ENCODE assay signal across 8 mouse cellular contexts in the genomic region with DNA sequence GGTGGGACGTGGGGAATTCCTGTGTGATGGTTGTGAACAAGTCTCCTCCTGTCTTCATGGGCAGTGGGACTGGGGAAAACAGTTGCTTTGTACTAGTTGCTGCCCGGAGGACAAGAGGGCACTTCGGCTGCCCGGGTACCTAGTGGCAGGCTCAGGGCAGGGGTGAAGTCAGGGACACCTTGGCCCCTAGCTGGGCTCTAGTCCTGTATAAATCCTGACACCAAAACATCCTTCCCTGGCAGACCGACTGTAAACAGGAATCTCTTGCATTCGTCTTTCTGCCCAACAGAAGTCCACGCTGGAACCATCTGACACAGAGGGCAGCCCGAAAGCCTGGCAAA. TPM values are rescaled to one million over a fixed set of nuclear protein-coding genes. Genes with fewer than 3 reads are reported as not detected.
A peak's percentile ranks its signal among the peaks of the same experiment; 100 is the strongest.
DNase-seq lines count a peak whose midpoint lies in the region; ATAC-seq lines count a peak whose summit lies in the region.

No protein-coding gene starts in this region.

- WGBS in kidney, embryonic 15.5 days: 16% methylated on average over 8 of the region's 8 CpGs
- 18% methylated on average over 8 of the region's 8 CpGs for WGBS in forebrain, embryonic 13.5 days
- WGBS in neural tube, embryonic 12.5 days: 12% methylated on average over 8 of the region's 8 CpGs

- H3K9ac ChIP-seq in kidney, embryonic 15.5 days: peak overlapping the region; percentile 23; the same call in 1 of the 2 replicates
- no peak overlapping the region for H3K9ac ChIP-seq in forebrain, embryonic 13.5 days
- H3K9ac ChIP-seq in neural tube, embryonic 12.5 days: peak overlapping the region; percentile 38; the same call in 1 of the 2 replicates

- H3K36me3 ChIP-seq in kidney, embryonic 15.5 days: no peaks in the 10 kb centered on the region
- H3K36me3 ChIP-seq in forebrain, embryonic 13.5 days (ENCODE audit: poor library complexity, severe bottlenecking): no peaks in the 10 kb centered on the region
- no peaks in the 10 kb centered on the region for H3K36me3 ChIP-seq in neural tube, embryonic 12.5 days

- peak overlapping the region; percentile 28 for H3K4me3 ChIP-seq in kidney, embryonic 15.5 days (replicated peaks)
- H3K4me3 ChIP-seq in forebrain, embryonic 13.5 days: no peak overlapping the region
- H3K4me3 ChIP-seq in neural tube, embryonic 12.5 days: no peak overlapping the region

- no peaks in the 10 kb centered on the region for H3K27me3 ChIP-seq in kidney, embryonic 15.5 days
- no peaks in the 10 kb centered on the region for H3K27me3 ChIP-seq in forebrain, embryonic 13.5 days
- H3K27me3 ChIP-seq in neural tube, embryonic 12.5 days (replicated peaks): no peaks in the 10 kb centered on the region

- H3K4me2 ChIP-seq in kidney, embryonic 15.5 days: peak overlapping the region; percentile 56
- H3K4me2 ChIP-seq in forebrain, embryonic 13.5 days: peak overlapping the region; percentile 54
- peak overlapping the region; percentile 60 for H3K4me2 ChIP-seq in neural tube, embryonic 12.5 days (replicated peaks)

- DNase-seq in kidney, postnatal 10 days: no peak
- peak; percentile 70 to 75 for DNase-seq in kidney, postnatal 36 days
- no peak for DNase-seq in embryo, embryonic 11 days
- DNase-seq in adrenal gland, postnatal 10 days: no peak

- ATAC-seq in kidney, embryonic 15.5 days (replicated peaks; ENCODE audit: low FRiP score): peak; percentile 59
- ATAC-seq in forebrain, embryonic 13.5 days: no peak
- ATAC-seq in neural tube, embryonic 12.5 days (ENCODE audit: low FRiP score, low read depth): no peak
- no peak for ATAC-seq in erythroblast, adult 5-6 weeks (replicated peaks; ENCODE audit: low FRiP score, poor library complexity, severe bottlenecking)

- peaks cover 56% of the 10 kb centered on the region for H3K4me1 ChIP-seq in kidney, embryonic 15.5 days
- H3K4me1 ChIP-seq in forebrain, embryonic 13.5 days: peaks cover 18% of the 10 kb centered on the region
- peaks cover 15% of the 10 kb centered on the region for H3K4me1 ChIP-seq in neural tube, embryonic 12.5 days

- H3K9me3 ChIP-seq in kidney, embryonic 15.5 days (replicated peaks): no peaks in the 10 kb centered on the region
- H3K9me3 ChIP-seq in forebrain, embryonic 13.5 days (replicated peaks): no peaks in the 10 kb centered on the region
- no peaks in the 10 kb centered on the region for H3K9me3 ChIP-seq in neural tube, embryonic 12.5 days

- H3K27ac ChIP-seq in kidney, embryonic 15.5 days: peak overlapping the region; percentile 95
- peak overlapping the region; percentile 15; the same call in 1 of the 2 replicates for H3K27ac ChIP-seq in forebrain, embryonic 13.5 days
- H3K27ac ChIP-seq in neural tube, embryonic 12.5 days: no peak overlapping the region

RNA-seq across cellular contexts. Expression of a gene that starts 20.5 kb away (rescaled TPM):
- 119 TPM in 2 replicates for polyA plus RNA-seq in kidney, embryonic 15.5 days (2015; fragmentation: Nextera tagmentation; extraction: Ambion mirVana)
- polyA plus RNA-seq in forebrain, embryonic 13.5 days (2015; fragmentation: Nextera tagmentation; extraction: Ambion mirVana): 4.6 and 5.0 TPM in 2 replicates
- polyA plus RNA-seq in neural tube, embryonic 12.5 days (2016; fragmentation: Nextera tagmentation; extraction: Ambion mirVana): 21.6 and 23.9 TPM in 2 replicates
- 0.77 TPM in 1 of 2 replicates, not detected in the other for total RNA-seq in erythroblast, adult 5-6 weeks (2015; ENCODE audit: low replicate concordance)
- 0.09 TPM in 1 of 2 replicates, not detected in the other for total RNA-seq in erythroblast, adult 5-6 weeks (2017; ENCODE audit: low replicate concordance)
- 10 to 100 TPM; 26.2 to 27.9 TPM for total RNA-seq in adrenal gland, postnatal 10 days (2021)

RNA-seq across cellular contexts. Expression of a gene that starts 31.7 kb away (rescaled TPM):
- polyA plus RNA-seq in kidney, embryonic 15.5 days (2015; fragmentation: Nextera tagmentation; extraction: Ambion mirVana): 0.14 TPM in 1 of 2 replicates, not detected in the other
- not detected in 2 replicates for polyA plus RNA-seq in forebrain, embryonic 13.5 days (2015; fragmentation: Nextera tagmentation; extraction: Ambion mirVana)
- polyA plus RNA-seq in neural tube, embryonic 12.5 days (2016; fragmentation: Nextera tagmentation; extraction: Ambion mirVana): not detected in 2 replicates
- total RNA-seq in erythroblast, adult 5-6 weeks (2015; ENCODE audit: low replicate concordance): not detected in 2 replicates
- total RNA-seq in erythroblast, adult 5-6 weeks (2017; ENCODE audit: low replicate concordance): not detected in 2 replicates
- not detected for total RNA-seq in adrenal gland, postnatal 10 days (2021)

RNA-seq across cellular contexts. Expression of a gene that starts 34.7 kb away (rescaled TPM):
- polyA plus RNA-seq in kidney, embryonic 15.5 days (2015; fragmentation: Nextera tagmentation; extraction: Ambion mirVana): 1.0 and 1.5 TPM in 2 replicates
- 25.8 and 27.1 TPM in 2 replicates for polyA plus RNA-seq in forebrain, embryonic 13.5 days (2015; fragmentation: Nextera tagmentation; extraction: Ambion mirVana)
- 48.5 and 51.2 TPM in 2 replicates for polyA plus RNA-seq in neural tube, embryonic 12.5 days (2016; fragmentation: Nextera tagmentation; extraction: Ambion mirVana)
- not detected in 2 replicates for total RNA-seq in erythroblast, adult 5-6 weeks (2015; ENCODE audit: low replicate concordance)
- not detected in 2 replicates for total RNA-seq in erythroblast, adult 5-6 weeks (2017; ENCODE audit: low replicate concordance)
- total RNA-seq in adrenal gland, postnatal 10 days (2021): under 1 TPM; 0.21 to 0.33 TPM

RNA-seq across cellular contexts. Expression of a gene that starts 59.4 kb away (rescaled TPM):
- 1.7 and 1.8 TPM in 2 replicates for polyA plus RNA-seq in kidney, embryonic 15.5 days (2015; fragmentation: Nextera tagmentation; extraction: Ambion mirVana)
- 0.49 TPM in 2 replicates for polyA plus RNA-seq in forebrain, embryonic 13.5 days (2015; fragmentation: Nextera tagmentation; extraction: Ambion mirVana)
- polyA plus RNA-seq in neural tube, embryonic 12.5 days (2016; fragmentation: Nextera tagmentation; extraction: Ambion mirVana): 0.74 and 0.87 TPM in 2 replicates
- total RNA-seq in erythroblast, adult 5-6 weeks (2015; ENCODE audit: low replicate concordance): 3.8 and 4.8 TPM in 2 replicates
- total RNA-seq in erythroblast, adult 5-6 weeks (2017; ENCODE audit: low replicate concordance): 3.7 and 7.1 TPM in 2 replicates
- total RNA-seq in adrenal gland, postnatal 10 days (2021): 1 to 10 TPM; 1.3 to 1.5 TPM

Comparison
In these comparisons a context has a peak if more than half of its experiments do, and no peak if none do; other contexts are left out.
1. DNase-seq: peak in kidney, postnatal 36 days (2 of 2); none in kidney, postnatal 10 days (single experiment), embryo, embryonic 11 days (single experiment) and adrenal gland, postnatal 10 days (single experiment).
2. RNA of a gene that starts 34.7 kb away (polyA plus RNA-seq): 48.5 to 51.2 TPM in neural tube, embryonic 12.5 days and 25.8 to 27.1 TPM in forebrain, embryonic 13.5 days; 1.0 to 1.5 TPM in kidney, embryonic 15.5 days; every median in the first group is over 10 times any median in the second.
3. Peak in every context shown above with its lines, with median percentiles within 50 percentile points of each other: H3K4me2 ChIP-seq.